Mouse (Mus musculus): ENCODE results near the gene Dnase2b.

Dnase2b gene

DNA sequence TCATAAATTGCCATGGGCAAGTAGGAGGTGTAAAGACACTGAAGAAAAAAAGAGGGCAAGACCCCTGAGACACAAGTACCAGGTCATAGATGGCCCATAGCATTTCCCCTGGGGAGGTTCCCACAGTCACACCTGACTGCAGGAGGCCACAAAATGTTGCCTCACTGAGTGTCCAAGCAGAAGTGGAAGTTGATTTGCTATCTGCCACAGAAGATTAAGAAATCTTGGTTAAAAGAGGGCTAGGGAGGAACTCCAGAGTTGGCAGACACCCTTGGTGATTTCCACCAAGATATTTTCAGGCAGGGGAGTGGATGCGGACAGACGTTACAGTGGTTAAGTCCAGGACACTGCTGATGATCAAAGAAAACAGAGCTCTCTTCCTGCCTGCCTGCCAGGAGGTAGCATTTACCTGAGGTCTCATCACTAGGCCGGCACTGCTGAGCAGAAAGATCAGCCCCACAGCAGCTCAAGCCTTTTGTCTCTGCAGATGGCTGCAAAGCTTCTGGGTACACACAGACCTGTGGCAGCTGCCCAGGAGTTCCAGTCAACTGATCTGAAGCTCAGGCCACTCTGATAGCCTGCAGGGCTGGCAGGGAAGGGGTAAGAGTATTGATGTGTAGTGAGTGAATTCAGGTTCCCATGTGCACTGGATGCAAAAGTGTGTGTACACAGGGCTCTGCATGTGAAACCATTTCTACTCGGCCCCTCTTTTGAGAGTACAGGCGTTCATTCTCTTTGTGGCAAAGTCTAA lies 1.3 kb upstream of the Dnase2b start:
- DNase-seq (ENCODE audit: low read depth), result peak; percentile 78

DNA sequence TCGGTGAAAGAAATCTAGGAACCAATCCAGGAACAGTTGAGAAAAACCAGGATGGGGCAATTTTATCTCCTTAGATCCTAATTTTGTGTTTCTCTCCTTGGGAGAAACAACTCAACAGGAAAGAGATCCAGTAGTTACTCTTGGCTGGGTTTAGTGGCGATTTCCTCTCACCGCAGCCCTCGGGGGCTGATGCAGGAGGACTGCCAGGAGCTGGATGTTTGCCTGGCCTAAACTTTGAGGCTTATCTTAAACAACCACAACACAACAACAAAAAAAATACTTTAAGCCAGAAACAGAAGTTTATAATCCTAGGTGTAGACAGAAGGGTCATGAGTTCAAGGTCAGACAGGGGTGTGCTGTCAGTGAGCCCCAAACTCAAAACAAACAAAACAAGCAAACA lies 3.6 kb downstream of the Dnase2b start:
- DNase-seq (ENCODE audit: low read depth), result no peak

DNA sequence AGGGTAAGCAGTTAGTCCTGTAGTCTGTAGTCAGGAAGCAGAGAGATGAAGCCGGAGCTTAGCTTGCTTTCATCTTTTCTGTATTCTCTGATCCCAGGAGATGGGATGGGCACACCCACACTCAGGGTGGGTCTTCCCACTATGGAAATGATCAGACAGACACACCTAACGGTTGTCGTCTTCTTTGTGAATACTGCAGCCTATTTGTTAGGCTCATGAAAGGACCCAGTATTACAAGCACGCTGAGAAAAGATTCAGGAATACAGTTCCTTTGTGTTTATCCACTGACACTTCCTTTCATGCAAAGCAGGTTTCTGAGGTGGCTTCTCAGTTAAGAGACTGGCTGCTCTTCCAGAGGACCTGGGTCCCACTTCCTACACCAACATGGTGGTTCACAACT lies 4.1 kb downstream of the Dnase2b start:
- no peak for DNase-seq (ENCODE audit: low read depth)

DNA sequence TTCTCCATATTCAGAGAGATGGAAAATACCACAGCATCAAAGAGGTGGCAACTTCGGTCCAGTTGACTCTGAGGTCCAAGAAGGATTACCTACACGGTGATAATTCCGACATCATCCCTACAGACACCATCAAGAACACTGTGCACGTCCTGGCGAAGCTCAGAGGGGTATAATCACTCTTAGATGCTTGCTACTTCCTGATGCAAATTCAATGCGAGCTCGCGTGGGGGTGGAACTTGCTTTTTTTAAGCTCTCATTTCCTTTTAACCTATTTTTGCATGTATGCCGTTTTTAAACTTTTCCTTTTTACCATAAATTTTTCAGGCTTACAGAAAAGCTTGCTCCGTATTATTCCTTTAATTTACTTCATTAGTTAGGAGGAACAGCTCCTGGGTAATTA lies 5.1 kb downstream of the Dnase2b start:
- DNase-seq (ENCODE audit: low read depth), result no peak

DNA sequence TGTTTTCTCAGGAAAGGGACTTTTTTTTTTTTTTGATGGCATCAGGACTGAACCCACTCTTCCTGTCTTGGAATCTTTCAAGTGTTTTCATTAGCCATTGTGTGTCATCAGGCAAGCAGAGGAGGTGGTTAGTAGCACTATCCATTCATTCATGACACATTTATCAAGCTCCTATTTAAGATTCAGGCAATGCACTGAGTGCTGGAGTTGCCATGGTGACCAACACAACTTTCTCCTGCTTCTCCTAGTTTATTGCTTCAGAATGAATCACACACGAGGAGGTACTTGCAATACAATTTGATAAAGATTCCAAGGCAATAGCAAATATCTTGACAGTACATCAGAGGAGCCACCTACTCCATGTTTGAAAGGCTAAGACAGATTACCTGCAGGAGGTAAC lies 8.0 kb downstream of the Dnase2b start:
- DNase-seq (ENCODE audit: low read depth), result peak; percentile 45

DNA sequence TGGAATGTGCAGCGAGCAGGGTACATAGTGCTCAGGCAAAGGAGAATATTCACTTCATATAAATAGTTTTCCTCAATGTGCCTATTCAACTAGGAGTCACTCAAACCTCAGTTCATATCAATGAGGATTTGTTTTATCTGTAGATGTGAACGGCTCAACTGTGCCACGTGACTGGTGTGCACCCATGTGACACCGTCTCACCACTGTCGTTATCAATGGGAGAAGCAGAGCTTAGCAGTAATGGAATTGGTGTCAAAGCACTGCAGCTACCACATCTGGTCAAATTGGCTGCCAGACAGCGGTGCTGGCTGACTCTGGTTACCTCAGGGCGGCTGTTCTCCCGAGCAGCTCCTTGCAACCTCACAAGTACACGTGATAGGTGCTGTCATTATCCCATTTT lies 10.7 kb downstream of the Dnase2b start:
- no peak for DNase-seq (ENCODE audit: low read depth)

DNA sequence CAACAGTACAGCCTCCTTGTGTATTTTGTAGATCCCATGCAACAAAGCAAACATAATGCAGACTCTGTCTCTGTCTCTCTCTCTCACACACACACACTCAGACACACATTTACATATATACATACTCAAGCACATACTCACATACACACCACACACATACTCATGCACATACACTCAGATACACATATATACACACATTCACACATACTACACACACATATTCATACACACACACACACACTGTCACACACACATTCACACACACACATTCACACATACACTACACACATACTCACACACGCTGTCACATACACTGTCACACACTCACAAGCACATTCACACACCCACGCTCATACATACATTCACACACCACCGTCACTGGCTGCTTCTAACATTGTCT lies 12.9 kb downstream of the Dnase2b start:
- no peak for DNase-seq (ENCODE audit: low read depth)

DNA sequence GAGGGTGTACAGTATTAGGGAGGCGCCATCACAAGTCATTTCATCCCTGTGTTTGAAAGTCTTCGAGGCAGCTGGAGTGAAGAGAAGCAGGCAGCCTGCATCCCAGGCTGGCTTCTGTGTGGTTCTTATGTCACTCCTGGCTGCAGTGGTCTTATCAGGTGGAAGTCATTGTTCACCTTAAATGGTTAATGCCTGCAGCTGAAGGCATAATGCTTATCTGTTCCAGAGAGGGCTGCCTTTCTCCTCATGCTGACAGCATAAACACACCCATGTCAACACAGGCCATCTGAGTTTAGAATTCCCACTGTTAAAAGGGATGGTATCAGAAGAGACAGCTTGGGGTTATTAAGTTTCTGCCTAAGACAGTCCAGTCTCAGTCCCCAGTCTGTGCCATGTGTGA lies 14.2 kb downstream of the Dnase2b start:
- no peak for DNase-seq (ENCODE audit: low read depth)

DNA sequence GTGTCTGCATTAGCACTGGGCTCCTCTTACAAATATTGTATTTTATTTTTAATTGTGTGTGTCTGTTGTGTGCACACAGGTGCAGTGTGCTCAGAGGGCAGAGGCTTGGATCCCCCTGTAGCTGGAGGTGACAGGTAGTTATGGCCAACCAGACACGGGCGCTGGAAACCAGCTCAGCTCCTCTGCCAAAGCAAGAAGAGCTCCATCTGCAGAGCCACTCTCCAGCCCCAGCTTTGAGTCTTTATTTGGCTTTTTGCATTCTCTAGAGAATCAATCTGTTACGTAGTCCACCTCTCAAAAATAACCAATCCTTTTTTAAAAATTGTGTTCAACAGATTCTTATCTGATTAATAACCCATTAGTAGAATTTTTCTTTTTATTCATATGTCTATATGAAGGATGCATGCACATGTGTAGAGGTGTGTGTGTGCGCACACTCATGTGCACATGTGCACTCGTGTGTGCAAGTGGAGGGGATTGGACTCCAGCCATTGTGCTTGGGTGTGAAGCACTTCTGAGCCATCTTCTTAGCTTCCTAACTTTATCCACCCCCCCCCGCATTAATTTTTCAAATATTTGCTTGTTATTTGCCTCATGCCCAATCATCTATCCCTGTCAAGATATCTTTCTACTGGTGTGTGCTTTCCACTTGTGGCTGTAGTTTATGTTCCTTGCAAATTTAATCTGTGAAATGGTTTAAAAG lies 16.0 kb downstream of the Dnase2b start:
- no peak for DNase-seq (ENCODE audit: low read depth)

DNA sequence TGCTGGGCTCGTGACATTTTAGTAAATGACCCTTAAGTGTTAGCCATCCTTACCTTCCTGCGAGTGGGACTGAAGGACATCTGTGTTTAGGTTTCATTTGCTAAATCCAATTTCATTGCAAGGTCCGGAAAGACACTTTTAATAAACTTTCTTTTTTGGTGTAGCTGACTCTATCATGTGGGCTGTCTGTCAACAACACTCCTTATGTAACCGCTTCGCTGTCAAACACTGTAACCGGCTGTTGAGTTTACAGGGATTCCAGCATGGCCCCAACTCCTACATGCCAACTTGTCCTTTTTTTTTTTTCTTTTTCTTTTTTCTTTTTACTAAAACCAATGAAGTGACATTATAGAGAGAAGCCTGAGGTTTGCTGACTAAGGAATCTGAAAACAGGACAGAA lies 17.0 kb downstream of the Dnase2b start:
- DNase-seq (ENCODE audit: low read depth), result no peak

DNA sequence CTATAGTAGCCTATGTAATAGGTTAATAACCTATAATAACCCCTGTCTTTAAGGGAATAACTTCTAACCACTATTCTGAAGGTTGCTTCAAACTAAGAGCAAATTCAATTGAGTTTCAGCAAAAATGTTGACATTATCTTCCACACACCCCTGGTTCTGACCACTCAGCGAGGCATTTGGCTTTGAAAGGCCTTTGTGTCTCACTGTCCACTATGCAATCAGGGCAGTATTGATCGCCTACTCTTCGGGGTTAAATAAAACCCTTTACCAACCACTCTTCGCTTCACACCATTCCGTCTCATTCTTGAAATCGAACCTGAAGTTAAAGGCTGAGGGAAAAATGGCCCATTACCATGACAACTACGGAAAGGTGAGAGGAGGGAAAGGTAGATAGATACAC lies 18.5 kb downstream of the Dnase2b start:
- DNase-seq (ENCODE audit: low read depth), result no peak

DNA sequence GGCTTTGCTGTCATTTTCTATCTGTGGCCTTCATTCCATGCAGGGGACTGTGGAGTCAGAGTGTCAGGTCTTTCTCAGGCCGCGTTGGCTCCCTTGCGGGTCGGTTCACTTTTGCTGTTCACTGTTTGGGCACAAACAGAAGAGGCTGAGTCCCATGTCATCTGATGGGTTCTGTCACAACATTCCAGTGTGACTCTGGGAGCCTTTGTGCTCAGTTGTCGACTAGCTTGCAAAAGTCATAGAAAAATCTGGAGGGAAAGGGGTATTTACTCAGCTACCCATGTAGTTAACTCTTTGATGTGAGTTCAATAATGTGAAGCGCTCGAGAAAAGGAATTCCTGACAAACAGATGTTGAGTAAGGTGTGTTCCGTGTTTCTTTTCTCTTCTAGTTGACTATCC lies 19.0 kb downstream of the Dnase2b start:
- no peak for DNase-seq (ENCODE audit: low read depth)

DNA sequence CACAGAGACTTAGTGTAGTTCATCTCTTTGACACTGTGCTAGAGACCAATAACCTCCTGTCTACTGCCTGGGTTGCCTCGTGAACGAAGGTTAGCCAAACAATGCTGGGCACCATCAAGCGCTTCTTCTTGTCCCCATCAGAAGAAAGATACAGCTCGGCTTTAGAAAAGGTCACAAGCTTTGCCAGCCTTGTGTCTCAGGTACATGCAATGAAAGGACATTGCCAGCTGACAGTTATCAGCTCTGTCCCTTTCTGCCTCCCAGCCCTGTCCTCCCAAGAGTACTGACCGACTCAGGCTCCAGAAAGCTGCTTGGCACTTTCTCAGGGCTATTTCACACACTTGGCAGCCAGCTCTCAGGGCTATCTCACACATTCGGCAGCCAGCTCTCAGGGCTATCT lies 20.0 kb downstream of the Dnase2b start:
- no peak for DNase-seq (ENCODE audit: low read depth)

DNA sequence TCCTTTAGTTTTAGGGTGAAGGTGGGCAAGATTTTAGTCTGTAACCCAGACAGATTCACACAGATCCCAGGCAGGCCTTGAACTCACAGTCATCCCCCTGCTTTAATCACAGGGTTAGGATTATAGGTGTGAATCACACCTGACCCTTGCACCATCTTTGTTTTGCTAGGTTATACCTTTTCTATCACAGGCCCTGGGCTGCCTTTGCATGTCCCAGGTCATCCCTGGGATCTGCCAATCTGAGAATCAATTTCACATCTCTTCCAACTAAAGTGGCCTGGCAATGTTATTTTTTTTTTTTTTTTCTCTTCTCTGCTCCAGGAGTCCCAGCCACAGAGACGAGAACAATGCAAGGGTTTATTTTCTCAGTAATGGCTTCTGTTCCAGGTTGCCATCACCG lies 23.8 kb downstream of the Dnase2b start:
- no peak for DNase-seq (ENCODE audit: low read depth)

DNA sequence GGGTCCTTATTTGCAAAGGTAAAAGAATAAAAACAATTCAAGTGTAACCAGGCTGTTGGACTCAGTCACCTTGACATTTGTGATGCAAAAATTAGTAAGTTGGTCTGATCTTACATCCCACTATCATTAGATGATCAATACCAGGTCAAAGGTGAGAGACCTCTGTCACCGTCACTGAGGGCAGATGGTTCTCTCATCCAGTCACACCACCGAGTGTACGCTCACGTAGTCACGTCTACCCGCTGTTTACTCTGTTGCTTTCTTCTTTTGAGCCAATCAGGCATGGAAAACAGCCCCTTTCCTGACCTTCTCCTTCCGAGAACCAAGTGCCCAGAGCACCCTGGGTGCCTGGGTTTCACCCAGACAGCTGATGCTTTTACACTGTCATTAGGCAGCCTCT lies 24.2 kb downstream of the Dnase2b start:
- DNase-seq (ENCODE audit: low read depth), result no peak

DNA sequence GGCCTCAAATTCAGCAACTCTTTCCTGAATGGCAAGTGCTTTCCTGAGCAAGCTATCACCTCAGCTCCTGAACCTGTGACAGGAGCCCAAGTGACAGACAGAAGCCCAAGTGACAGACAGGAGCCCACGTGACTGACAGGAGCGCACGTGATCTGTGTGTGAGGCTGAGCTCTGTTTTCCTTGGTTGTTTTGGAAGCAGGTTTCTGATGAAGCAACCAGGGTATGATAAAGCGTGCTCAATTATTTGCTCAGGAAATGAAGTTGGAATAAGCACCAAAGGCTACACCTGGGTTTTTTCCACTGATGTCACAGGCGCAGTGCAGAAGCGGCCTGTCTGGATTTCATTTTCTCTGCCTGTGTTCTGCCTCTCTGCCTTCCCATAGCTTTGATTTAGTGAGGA lies 25.9 kb downstream of the Dnase2b start:
- DNase-seq (ENCODE audit: low read depth), result no peak

DNA sequence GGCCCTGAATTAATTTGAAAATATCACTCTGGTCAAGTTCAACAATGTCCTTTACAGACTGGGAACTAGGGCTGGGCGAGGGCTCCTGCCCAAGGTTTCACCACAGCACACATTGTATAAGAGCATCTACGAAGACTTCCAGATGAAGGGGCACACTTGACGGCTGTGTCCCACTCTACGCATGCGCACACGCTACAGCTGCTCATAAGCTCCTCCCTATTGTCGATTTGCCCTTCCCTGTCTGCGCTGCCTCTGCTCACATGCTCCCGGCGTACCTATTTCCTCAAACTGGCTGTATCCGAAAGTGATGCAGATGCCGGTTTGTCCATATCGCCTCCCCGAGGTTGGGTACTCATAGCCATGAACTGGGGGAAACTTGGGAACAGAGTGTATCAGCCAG lies 28.8 kb downstream of the Dnase2b start:
- DNase-seq (ENCODE audit: low read depth), result no peak

DNA sequence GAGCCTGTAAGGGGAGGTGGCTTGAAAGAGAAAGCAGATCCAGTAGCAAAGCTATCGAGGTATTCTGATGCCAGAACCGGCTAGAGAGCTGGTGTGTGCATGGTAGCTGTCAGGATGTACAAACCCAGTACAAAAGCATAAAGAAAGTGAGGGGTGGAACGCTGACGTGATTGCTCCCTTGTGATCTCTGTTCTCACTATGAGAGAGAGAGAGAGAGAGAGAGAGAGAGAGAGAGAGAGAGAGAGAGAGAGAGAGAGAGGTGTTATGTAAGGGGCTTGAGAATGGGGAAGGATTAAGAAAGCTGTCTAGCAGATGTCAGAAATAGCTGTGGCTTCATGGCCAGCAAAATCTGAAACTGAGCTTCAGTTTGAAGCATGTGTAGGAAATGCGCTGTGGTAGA lies 31.5 kb downstream of the Dnase2b start:
- no peak for DNase-seq (ENCODE audit: low read depth)

DNA sequence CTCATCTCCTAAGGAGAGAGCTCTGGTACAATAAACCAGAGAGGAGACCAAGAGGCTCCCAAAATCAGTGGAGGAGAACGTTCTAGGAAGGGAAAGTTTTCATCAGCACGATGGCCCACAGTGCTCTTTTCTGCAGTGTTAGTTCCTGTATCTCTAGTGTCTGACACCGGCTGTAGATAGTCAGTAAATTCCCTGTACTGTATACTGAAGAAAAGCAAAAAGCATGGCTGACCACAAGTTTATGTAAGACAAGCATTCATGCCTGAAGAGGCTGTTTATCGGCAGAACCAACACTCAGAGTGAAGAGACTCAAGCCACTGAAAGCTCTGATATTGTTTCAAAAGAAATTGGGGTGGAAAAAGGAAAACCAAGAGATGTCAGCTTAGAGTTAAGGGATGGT lies 31.9 kb downstream of the Dnase2b start:
- DNase-seq (ENCODE audit: low read depth), result no peak

DNA sequence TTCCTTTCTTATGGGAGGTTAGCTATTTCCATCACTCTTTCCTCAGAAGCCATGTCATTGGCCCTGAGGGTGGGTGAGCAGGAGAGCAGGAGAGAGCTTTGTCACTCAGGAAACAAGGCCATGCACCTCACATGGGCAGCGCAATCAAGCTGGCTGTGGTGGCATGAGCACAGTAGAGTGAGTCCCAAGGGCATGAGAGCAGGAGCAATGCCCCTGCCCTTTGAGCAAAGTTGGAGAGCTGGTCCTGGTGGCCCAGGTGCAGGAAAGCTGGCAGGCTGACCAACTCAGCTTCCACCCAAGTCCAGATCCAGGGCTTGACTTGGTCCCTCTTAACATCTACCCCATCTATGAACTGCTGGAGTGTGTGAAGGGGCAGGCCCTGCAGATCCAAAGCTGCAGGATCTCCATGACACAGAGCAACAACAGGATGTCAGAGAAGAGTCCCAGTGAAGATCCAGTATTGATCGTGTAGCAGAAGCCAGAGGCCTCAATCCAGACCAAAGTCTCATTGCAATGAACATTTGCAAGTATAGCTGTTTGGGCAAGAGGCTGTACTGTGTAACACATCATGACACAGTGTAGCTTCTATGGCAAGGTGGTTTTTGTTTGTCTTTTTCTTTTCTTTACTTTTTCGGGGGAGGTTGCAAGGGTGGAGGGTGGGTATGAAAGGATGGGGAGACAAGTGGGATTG lies 35.2 kb downstream of the Dnase2b start:
- DNase-seq (ENCODE audit: low read depth), result no peak

DNA sequence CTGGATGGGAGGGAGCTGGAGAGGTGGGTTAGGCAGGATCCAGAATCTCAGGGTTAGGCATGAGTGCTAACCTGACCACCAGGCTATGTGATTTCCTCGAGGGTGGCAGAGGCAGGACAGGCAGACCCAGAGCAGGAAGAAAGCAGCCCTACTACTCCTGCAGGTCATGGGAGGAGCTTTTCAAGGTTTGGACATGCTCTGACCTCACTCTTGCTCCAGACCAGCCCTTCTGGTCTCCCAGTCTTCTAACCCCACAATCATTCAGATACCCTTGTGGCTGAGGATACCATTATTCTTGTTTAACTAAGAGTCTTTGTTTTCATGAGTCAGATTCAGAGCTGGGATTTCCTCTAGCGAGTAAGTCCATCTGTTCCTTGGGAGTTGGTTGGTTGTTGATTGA lies 37.8 kb downstream of the Dnase2b start:
- no peak for DNase-seq (ENCODE audit: low read depth)

DNA sequence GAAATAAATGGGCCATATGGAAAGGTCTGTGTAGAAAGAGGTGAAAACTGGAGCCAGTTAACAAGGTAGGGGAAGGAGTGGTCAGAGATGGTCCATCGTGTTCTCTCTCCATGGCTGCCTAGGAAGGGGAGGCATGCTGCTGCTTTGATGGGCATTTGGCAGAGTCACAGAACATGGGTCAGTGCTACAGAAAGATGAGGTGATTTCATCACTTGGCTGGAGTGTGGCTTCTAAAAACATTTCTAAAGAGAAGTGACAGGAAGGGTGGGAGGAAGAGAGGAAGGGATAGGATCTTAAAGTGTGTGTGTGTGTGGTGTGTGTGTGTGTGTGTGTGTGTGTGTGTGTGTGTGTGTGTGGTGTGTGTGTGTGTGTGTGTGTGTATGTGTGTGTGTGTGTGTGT lies 44.1 kb downstream of the Dnase2b start:
- DNase-seq (ENCODE audit: low read depth), result peak; percentile 74

DNA sequence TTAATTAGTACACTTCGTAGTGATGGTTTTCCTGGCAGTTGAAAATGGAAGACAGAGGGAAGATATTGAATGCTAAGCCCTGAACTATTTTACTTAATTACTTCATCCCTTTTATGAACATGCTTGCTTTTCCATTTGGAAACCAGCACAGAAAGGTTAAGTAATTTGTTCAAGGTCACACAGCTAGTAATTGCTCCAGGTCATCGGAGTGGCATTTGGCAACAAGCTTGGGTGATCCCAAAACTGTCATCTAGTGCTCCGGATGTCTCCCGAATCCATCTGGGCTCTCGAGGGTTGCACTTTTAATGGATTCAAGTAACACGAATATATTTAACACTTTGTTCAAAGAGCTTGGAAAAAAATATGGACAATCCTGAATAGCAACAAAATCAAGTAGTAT lies 44.5 kb downstream of the Dnase2b start:
- DNase-seq (ENCODE audit: low read depth), result no peak
